8 mouse cellular contexts compared by ENCODE assay signal in genomic region chr11:55031211-55031990, GRCm38 (mm10). TPM values are rescaled to one million over a fixed set of nuclear protein-coding genes. Genes with fewer than 3 reads are reported as not detected.
DNase-seq lines count a peak whose midpoint lies in the region; ATAC-seq and TF ChIP-seq lines count a peak whose summit lies in the region.

No protein-coding gene starts in this region.

- DNase-seq in kidney, postnatal 0 days (ENCODE audit: low spot score), result no peak
- DNase-seq in kidney, postnatal 14 days, result no peak
- DNase-seq in adrenal gland, adult 18-20 months (ENCODE audit: low spot score in 2 of 2), result no peak
- no peak for DNase-seq in gastrocnemius, postnatal 4 days (ENCODE audit: low spot score in 2 of 2)
- no peak for DNase-seq in cerebellum, adult 11 months

- H3K9ac ChIP-seq in kidney, postnatal 0 days (ENCODE audit: low read depth, low read length), result peak overlapping the region; percentile 0
- peak overlapping the region; percentile 89 for H3K9ac ChIP-seq in limb, embryonic 13.5 days

- H3K36me3 ChIP-seq in kidney, postnatal 0 days (ENCODE audit: insufficient read depth, low read length), result no peaks in the 10 kb centered on the region
- H3K36me3 ChIP-seq in limb, embryonic 13.5 days, result peaks cover 15% of the 10 kb centered on the region
- no peaks in the 10 kb centered on the region for H3K36me3 ChIP-seq in small intestine, adult 2 months (ENCODE audit: control insufficient read depth, insufficient read depth, low read length)

- H3K9me3 ChIP-seq in kidney, postnatal 0 days (replicated peaks; ENCODE audit: low read length), result no peaks in the 10 kb centered on the region
- no peaks in the 10 kb centered on the region for H3K9me3 ChIP-seq in limb, embryonic 13.5 days

- peak overlapping the region; percentile 80 for H3K27ac ChIP-seq in kidney, postnatal 0 days
- no peak overlapping the region for H3K27ac ChIP-seq in cortical plate, adult 2 months (ENCODE audit: insufficient read depth, low read length)
- H3K27ac ChIP-seq in limb, embryonic 13.5 days, result peak overlapping the region; percentile 81
- peak overlapping the region; percentile 20; the same call in 1 of the 2 replicates for H3K27ac ChIP-seq in small intestine, adult 2 months (ENCODE audit: insufficient read depth, low read depth, low read length)

- ATAC-seq in kidney, postnatal 0 days (replicated peaks; ENCODE audit: low FRiP score, low read depth), result no peak
- ATAC-seq in limb, embryonic 13.5 days (ENCODE audit: low FRiP score, low read depth), result peak; percentile 54

- H3K4me3 ChIP-seq in kidney, postnatal 0 days (replicated peaks; ENCODE audit: low read depth, low read length), result peak overlapping the region; percentile 59
- H3K4me3 ChIP-seq in cortical plate, adult 2 months (ENCODE audit: insufficient read depth, low read length), result peak overlapping the region; percentile 70; the same call in 1 of the 2 replicates
- peak overlapping the region; percentile 82 for H3K4me3 ChIP-seq in limb, embryonic 13.5 days
- peak overlapping the region; percentile 61 for H3K4me3 ChIP-seq in small intestine, adult 2 months (ENCODE audit: low read depth, low read length)

- no peaks in the 10 kb centered on the region for H3K27me3 ChIP-seq in kidney, postnatal 0 days (ENCODE audit: insufficient read depth, low read length)
- H3K27me3 ChIP-seq in limb, embryonic 13.5 days, result 0 out of 2 replicates have a peak, but pooled peaks cover 9% of the 10 kb centered on the region
- peaks cover 4% of the 10 kb centered on the region; the same call in 1 of the 2 replicates for H3K27me3 ChIP-seq in small intestine, adult 2 months (ENCODE audit: control insufficient read depth, insufficient read depth, low read length)

- TF ChIP-seq POLR2A in cortical plate, adult 2 months (IDR thresholded peaks at IDR 0.05; ENCODE audit: extremely low read depth, insufficient read depth, low read length), result no peak
- TF ChIP-seq POLR2A in small intestine, adult 2 months (IDR thresholded peaks at IDR 0.05; ENCODE audit: low read depth, low read length), result no peak

- peak overlapping the region; percentile 91 for H3K4me2 ChIP-seq in kidney, postnatal 0 days (ENCODE audit: low read length)
- H3K4me2 ChIP-seq in limb, embryonic 13.5 days (replicated peaks), result peak overlapping the region; percentile 94

- WGBS in kidney, postnatal 0 days, result 54% methylated on average over 10 of the region's 10 CpGs
- WGBS in limb, embryonic 13.5 days, result 51% methylated on average over 10 of the region's 10 CpGs
- 50% methylated on average over 10 of the region's 10 CpGs for WGBS in small intestine, adult 2 months

- peaks cover 25% of the 10 kb centered on the region for H3K4me1 ChIP-seq in kidney, postnatal 0 days (replicated peaks; ENCODE audit: insufficient read depth, low read length)
- peaks cover 7% of the 10 kb centered on the region for H3K4me1 ChIP-seq in cortical plate, adult 2 months (ENCODE audit: control insufficient read depth, insufficient read depth, low read length)
- peaks cover 62% of the 10 kb centered on the region for H3K4me1 ChIP-seq in limb, embryonic 13.5 days
- H3K4me1 ChIP-seq in small intestine, adult 2 months (ENCODE audit: control insufficient read depth, insufficient read depth, insufficient read length, low read length), result peaks cover 23% of the 10 kb centered on the region

- TF ChIP-seq CTCF in kidney, postnatal 0 days (IDR thresholded peaks at IDR 0.05; ENCODE audit: low read depth), result no peak
- TF ChIP-seq CTCF in cortical plate, adult 2 months (IDR thresholded peaks at IDR 0.05; ENCODE audit: extremely low read depth, insufficient read depth, low read length), result no peak
- TF ChIP-seq CTCF in small intestine, adult 2 months (IDR thresholded peaks at IDR 0.05; ENCODE audit: extremely low read depth, insufficient read length, insufficient replicate concordance, low read depth, low read length), result no peak

RNA-seq across cellular contexts. Expression of gene Anxa6, which starts 1.8 kb away (rescaled TPM):
- polyA plus RNA-seq in kidney, postnatal 0 days (2015; fragmentation: Nextera tagmentation; extraction: Ambion mirVana), result 146 and 176 TPM in 2 replicates
- 89.3 and 93.8 TPM in 2 replicates for polyA plus RNA-seq in cortical plate, adult 2 months (2012; rRNA removed)
- 328 and 335 TPM in 2 replicates for polyA plus RNA-seq in limb, embryonic 13.5 days (2015; fragmentation: Nextera tagmentation; extraction: Ambion mirVana)
- polyA plus RNA-seq in small intestine, adult 2 months (2012; rRNA removed), result 23.1 and 30.1 TPM in 2 replicates
- total RNA-seq in adrenal gland, adult 18-20 months (2021), result 100 to 1,000 TPM; 123 to 197 TPM
- total RNA-seq in gastrocnemius, postnatal 4 days (2021), result 100 to 1,000 TPM; 466 to 474 TPM

RNA-seq across cellular contexts. Expression of gene Ccdc69, which starts 46.5 kb away (rescaled TPM):
- 2.4 and 2.5 TPM in 2 replicates for polyA plus RNA-seq in kidney, postnatal 0 days (2015; fragmentation: Nextera tagmentation; extraction: Ambion mirVana)
- polyA plus RNA-seq in cortical plate, adult 2 months (2012; rRNA removed), result 0.58 and 0.72 TPM in 2 replicates
- polyA plus RNA-seq in limb, embryonic 13.5 days (2015; fragmentation: Nextera tagmentation; extraction: Ambion mirVana), result 0.57 and 0.90 TPM in 2 replicates
- polyA plus RNA-seq in small intestine, adult 2 months (2012; rRNA removed), result 1.1 and 1.7 TPM in 2 replicates
- total RNA-seq in adrenal gland, adult 18-20 months (2021), result 1 to 10 TPM; 7.4 to 9.8 TPM
- total RNA-seq in gastrocnemius, postnatal 4 days (2021), result 10 to 100 TPM; 13.2 to 17.9 TPM
